Mouse (Mus musculus) heart, adult 11 months (tissue): ENCODE data around the gene Tmem37.
A peak's percentile ranks its signal among the peaks of the same experiment; 100 is the strongest.

Source experiments
- DNase-seq: peaks from one replicate; pipeline ENCODE4 v3.0.0; 2022

Gene Tmem37

GRCm38 (mm10) chr1:120090880-120091570 is 17.2 kb upstream of the Tmem37 start:
- peak; percentile 95 for DNase-seq

GRCm38 (mm10) chr1:120089180-120089579 is 15.3 kb upstream of the Tmem37 start:
- DNase-seq, result no peak

- no peak for DNase-seq
These were observed 12.8 kb upstream of the Tmem37 start for GRCm38 (mm10) chr1:120086644-120087043.

DNA sequence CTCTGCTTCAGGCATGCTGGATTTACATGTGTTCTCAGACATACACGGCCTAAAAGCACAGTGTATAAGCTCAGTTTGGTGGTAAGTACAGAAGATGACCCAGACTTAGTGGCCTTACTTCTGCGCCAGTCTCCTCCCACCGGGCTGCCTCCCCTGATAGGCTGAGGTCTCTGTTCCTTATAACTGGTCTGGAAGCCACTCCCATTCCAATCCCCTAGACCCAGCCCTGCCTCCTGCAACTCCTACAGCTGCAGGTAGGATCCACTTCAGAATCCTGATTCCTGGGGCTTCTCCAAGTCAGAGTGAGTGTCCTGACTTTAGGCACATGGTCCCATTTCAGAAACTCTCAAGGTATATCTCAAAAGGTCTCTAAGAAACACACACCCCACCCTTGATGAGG is 11.8 kb upstream of the Tmem37 start:
- DNase-seq, result no peak

DNA sequence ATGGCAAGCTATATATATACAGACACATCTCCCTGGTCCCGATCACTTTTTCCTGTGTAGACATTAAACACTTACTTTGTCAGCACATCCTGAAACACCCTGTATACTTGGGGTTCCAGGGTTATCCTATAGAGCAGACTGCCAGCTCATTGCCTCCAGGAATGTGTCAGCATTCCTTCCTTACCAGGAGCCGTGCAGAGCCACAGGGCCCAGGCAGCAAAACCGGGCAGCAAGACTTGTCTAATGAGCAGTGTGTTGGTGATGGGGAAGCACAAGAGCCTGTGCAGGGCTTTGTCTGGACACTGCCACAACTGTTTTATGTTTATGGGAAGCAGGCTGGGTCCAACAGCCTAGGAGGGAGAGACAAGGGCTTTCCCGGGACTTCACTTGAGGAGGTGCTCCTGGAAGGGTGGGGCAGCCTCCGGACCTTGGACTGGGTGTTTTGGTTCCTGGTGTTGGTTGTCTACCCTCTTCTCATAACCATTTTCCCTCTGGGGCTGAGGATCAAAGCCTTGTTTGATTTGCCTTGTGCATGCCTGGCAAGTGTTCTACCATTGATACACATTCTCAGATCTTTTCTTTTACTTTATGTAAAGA is 10.1 kb upstream of the Tmem37 start:
- no peak for DNase-seq

DNA sequence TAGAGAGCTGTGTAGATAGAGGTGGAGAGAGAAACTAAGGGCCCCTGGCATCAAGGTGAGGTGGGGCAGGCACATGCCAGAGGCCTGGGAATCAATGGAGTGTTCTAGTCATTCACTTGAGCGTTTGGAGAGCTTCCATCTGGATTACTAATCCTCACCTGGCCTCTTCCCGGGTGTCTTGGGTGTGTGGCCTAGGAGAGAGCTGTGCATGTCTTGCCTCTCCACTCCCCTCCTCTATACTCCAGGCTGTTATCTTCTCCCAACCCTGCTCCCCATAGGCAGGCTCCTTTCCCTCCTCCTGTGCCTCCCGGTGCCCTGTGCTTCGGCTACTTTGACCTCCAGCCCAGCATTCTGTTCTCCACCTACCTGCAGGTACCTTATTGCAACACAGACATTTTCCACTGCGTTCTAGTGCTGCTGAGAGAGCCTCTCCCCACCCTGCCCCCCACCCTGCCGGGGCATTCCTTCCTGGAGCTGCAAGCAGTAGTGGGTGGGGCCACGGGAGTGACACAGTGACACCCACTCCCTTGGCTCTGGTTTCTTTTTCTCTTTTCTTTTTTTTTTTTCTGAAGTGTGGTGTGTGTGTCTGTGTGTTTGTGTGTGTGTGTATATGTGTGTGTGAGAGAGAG is 9.2 kb upstream of the Tmem37 start:
- DNase-seq, result no peak

GRCm38 (mm10) chr1:120080632-120081031 is 6.8 kb upstream of the Tmem37 start:
- DNase-seq, result no peak

DNA sequence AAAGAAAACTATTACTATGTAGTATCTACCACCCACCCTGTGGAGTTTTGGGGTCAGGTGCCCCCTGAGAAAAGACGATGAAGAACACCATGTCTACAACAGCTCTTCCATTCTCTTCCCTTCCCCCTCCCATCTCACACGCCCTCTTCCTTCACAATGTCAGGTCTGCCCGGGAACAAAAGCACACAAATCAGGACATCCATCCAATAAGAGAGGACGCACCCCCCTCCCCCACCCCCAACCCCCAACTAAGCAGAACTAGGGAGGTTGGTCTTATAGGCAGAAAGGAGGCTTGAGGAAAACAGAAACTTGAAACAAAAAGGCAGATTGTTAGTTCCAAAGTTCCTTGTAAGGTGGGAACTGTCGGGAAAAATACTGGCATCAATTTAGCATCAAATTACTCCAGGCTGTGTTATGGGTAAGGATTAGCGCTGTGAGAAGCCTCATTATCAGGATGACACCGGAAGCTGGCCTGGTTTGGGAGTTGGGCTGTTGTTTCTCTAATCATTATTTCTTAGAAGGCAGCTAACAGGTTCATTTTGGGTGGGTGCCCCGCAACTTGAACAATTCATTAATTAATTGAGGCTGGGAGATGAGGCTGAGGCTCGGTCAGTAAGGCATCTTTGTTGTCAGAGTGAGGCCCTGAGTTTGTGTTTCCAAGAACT is 4.0 kb upstream of the Tmem37 start:
- DNase-seq, result no peak

GRCm38 (mm10) chr1:120075507-120075906 is 1.6 kb upstream of the Tmem37 start:
- DNase-seq, result peak; percentile 98

DNA sequence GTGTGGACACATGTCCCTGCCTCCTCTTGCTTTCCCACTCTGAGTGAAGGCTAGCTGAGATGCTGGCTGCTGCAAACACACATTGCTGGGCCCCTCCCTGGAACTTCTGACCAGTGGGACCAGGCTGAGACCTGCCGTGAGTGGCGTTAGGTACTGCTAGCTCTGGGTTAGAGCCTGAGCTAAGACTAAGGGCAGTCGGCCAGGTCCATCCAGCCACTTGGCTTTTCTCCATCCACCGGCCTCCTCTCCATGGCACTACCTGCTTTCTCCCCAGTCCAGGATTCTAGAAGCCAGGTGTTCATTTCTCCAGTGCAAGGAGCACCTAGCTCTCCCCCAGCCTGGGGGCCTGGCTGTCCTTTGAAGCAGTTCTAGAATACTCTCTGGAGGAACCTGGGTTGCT is 1.1 kb upstream of the Tmem37 start:
- DNase-seq, result peak; percentile 93

- peak; percentile 91 for DNase-seq
These were observed 431 bp upstream of the Tmem37 start for GRCm38 (mm10) chr1:120074307-120074702.

DNA sequence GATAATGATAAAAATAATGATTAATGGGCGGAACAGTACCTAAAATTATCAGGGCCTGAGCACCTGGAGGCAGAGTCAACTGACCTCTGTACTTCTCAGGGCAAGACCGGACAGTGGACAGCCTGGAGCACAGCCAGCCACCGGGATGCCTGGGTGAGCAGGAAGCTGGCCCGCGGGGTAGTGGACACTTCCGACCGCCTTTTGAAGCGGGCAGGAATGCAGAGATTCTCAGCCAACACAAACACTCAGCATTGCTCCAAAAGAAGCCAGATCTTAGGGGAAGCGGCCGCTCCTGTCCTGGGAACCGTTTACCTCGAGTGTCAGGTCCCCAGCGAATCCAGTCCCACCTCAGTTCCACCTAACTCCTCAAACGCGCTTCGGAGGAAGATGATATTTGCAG is 974 bp downstream of the Tmem37 start:
- peak; percentile 95 for DNase-seq

- DNase-seq, result no peak
These were observed 2.7 kb downstream of the Tmem37 start for GRCm38 (mm10) chr1:120071133-120071532.

DNA sequence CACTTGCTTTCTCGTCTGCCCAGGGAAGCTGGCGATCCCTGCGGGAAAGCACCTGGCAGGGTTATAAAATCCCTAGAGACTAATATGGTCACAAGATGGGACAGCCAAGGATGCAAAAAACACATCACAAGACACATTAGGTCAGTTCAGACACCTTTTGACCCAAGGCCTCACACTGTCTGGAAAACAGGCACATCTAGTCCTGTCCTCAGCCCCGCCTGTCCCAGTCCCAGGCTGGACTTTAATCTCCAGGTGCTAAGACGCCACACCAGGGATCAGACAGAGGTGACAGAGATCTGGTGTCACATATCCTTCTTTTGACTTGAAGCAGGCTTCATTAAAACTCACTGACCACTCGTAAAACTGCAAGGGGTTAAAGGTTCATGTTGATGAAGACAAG is 3.7 kb downstream of the Tmem37 start:
- no peak for DNase-seq

- DNase-seq, result no peak
These were observed 4.8 kb downstream of the Tmem37 start for GRCm38 (mm10) chr1:120069120-120069519.

DNA sequence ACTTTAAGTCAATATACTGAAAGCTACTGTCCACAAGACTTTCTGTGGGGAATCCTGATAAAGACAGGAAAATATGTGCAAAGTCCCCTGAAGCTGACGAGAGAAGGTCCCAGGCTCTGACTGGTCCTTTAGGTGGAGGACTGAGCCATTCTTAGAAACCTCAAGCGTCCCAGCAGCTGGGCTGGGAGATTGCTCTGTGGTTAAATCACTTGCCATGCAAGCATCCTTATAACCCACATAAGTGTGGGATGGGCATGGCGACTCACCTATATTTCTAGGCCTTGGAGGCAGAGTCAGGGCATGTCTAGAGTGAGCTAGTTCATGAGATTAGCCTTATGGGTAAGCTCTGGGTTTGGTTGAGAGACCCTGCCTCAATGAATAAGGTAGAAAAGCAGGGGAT is 7.2 kb downstream of the Tmem37 start:
- DNase-seq, result no peak

- DNase-seq, result no peak
These were observed 7.7 kb downstream of the Tmem37 start for GRCm38 (mm10) chr1:120066159-120066558.

DNA sequence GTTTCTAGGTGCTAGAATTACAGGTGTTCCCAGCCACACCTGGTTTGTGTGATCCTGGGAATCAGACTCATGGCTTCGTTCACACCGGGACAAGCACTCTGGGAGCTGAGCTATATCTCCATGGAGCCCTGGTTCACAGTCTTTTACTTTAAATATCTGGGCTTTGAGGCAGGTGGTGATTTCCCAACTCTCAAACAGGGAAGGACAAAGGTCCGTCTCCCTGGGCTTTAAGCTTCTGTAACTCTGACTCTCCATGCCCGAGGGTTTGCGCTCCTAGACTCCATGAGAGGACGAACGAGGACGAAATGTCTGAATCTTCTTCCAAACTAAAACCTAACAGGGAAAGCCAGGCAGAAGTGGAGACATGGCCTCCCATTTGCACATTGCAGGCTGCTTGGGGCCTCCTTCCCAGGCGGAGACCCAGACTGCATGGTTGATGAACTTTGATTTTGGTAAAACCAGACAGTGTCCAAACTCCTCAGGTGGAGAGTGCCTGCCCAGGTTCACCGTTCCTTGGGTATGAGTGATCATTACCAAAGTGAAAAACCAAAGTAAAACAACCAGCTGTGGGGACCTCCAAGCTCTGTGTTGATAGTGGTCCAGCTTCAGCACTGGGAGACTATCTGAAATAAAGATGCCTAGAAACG is 9.7 kb downstream of the Tmem37 start:
- peak; percentile 73 for DNase-seq

- DNase-seq, result no peak
These were observed 11.6 kb downstream of the Tmem37 start for GRCm38 (mm10) chr1:120062231-120062630.

- peak; percentile 85 for DNase-seq
These were observed 13.2 kb downstream of the Tmem37 start for GRCm38 (mm10) chr1:120060687-120061086.

- no peak for DNase-seq
These were observed 16.0 kb downstream of the Tmem37 start for GRCm38 (mm10) chr1:120057674-120058430.

GRCm38 (mm10) chr1:120057044-120057443 is 16.8 kb downstream of the Tmem37 start:
- peak; percentile 93 for DNase-seq

- peak; percentile 79 for DNase-seq
These were observed 17.6 kb downstream of the Tmem37 start for GRCm38 (mm10) chr1:120056236-120056635.
